Mouse (Mus musculus): Measurements from ENCODE around the gene Fam20a. TPM values are rescaled to one million over a fixed set of nuclear protein-coding genes. Genes with fewer than 3 reads are reported as not detected.
A peak's percentile ranks its signal among the peaks of the same experiment; 100 is the strongest.

Fam20a gene
- polyA plus RNA-seq, 1 experiment from 2014 or later, result 1.1 TPM

GRCm38 (mm10) chr11:109635871-109636395 is 86.1 kb downstream of the Fam20a start:
- H3K4me2 ChIP-seq, result no peak overlapping the region
- H3K9ac ChIP-seq, result no peak overlapping the region
- H3K27ac ChIP-seq, result no peak overlapping the region
- no peak for ATAC-seq
- no peaks in the 10 kb centered on the region for H3K9me3 ChIP-seq (replicated peaks)
- no peak overlapping the region for H3K4me3 ChIP-seq
- H3K27me3 ChIP-seq, result no peaks in the 10 kb centered on the region
- H3K4me1 ChIP-seq, result no peaks in the 10 kb centered on the region
- 78% methylated on average over 6 of the region's 6 CpGs for WGBS
- H3K36me3 ChIP-seq (ENCODE audit: poor library complexity, severe bottlenecking), result no peaks in the 10 kb centered on the region

- Histone ChIP-seq H3K27me3 (no peaks in the 10 kb centered on the region), H3K4me2 (no peak overlapping the region), H3K4me1 (no peaks in the 10 kb centered on the region), H3K27ac (no peak overlapping the region), H3K4me3 (no peak overlapping the region), H3K36me3 (ENCODE audit: poor library complexity, severe bottlenecking) (no peaks in the 10 kb centered on the region), H3K9me3 (replicated peaks) (no peaks in the 10 kb centered on the region), H3K9ac (no peak overlapping the region)
- 84% methylated on average over 9 of the region's 9 CpGs for WGBS
- ATAC-seq, result no peak
Measured at GRCm38 (mm10) chr11:109634928-109635327, 87.2 kb downstream of the Fam20a start.

GRCm38 (mm10) chr11:109629021-109629521 is 93.0 kb downstream of the Fam20a start:
- H3K36me3 ChIP-seq (ENCODE audit: poor library complexity, severe bottlenecking), result no peaks in the 10 kb centered on the region
- no peak overlapping the region for H3K27ac ChIP-seq
- ATAC-seq, result no peak
- no peaks in the 10 kb centered on the region for H3K9me3 ChIP-seq (replicated peaks)
- H3K4me2 ChIP-seq, result no peak overlapping the region
- H3K9ac ChIP-seq, result no peak overlapping the region
- H3K4me1 ChIP-seq, result no peaks in the 10 kb centered on the region
- H3K4me3 ChIP-seq, result no peak overlapping the region
- H3K27me3 ChIP-seq, result no peaks in the 10 kb centered on the region
- 83% methylated on average over 10 of the region's 10 CpGs for WGBS

- Histone ChIP-seq H3K27me3 (no peaks in the 10 kb centered on the region), H3K27ac (no peak overlapping the region), H3K9me3 (replicated peaks) (no peaks in the 10 kb centered on the region), H3K4me1 (no peaks in the 10 kb centered on the region), H3K9ac (no peak overlapping the region), H3K36me3 (ENCODE audit: poor library complexity, severe bottlenecking) (no peaks in the 10 kb centered on the region), H3K4me3 (no peak overlapping the region), H3K4me2 (no peak overlapping the region)
- ATAC-seq, result no peak
- 89% methylated on average over 3 of the region's 3 CpGs for WGBS
Measured at GRCm38 (mm10) chr11:109628099-109628498, 94.0 kb downstream of the Fam20a start.

GRCm38 (mm10) chr11:109627648-109628047 is 94.4 kb downstream of the Fam20a start:
- H3K4me3 ChIP-seq, result no peak overlapping the region
- H3K9ac ChIP-seq, result no peak overlapping the region
- no peak overlapping the region for H3K27ac ChIP-seq
- H3K4me1 ChIP-seq, result 0 out of 2 replicates have a peak, but pooled peaks cover under 1% of the 10 kb centered on the region
- H3K27me3 ChIP-seq, result no peaks in the 10 kb centered on the region
- no peak overlapping the region for H3K4me2 ChIP-seq
- H3K36me3 ChIP-seq (ENCODE audit: poor library complexity, severe bottlenecking), result no peaks in the 10 kb centered on the region
- 87% methylated on average over 4 of the region's 4 CpGs for WGBS
- H3K9me3 ChIP-seq (replicated peaks), result no peaks in the 10 kb centered on the region
- ATAC-seq, result no peak

GRCm38 (mm10) chr11:109623238-109623637 is 98.8 kb downstream of the Fam20a start:
- no peak overlapping the region for H3K4me3 ChIP-seq
- WGBS, result 91% methylated on average over 7 of the region's 7 CpGs
- H3K36me3 ChIP-seq (ENCODE audit: poor library complexity, severe bottlenecking), result no peaks in the 10 kb centered on the region
- no peak for ATAC-seq
- no peak overlapping the region for H3K27ac ChIP-seq
- no peak overlapping the region for H3K9ac ChIP-seq
- 0 out of 2 replicates have a peak, but pooled peaks cover 3% of the 10 kb centered on the region for H3K4me1 ChIP-seq
- no peaks in the 10 kb centered on the region for H3K9me3 ChIP-seq (replicated peaks)
- H3K4me2 ChIP-seq, result no peak overlapping the region
- no peaks in the 10 kb centered on the region for H3K27me3 ChIP-seq

GRCm38 (mm10) chr11:109622518-109623037 is 99.5 kb downstream of the Fam20a start:
- H3K9ac ChIP-seq, result no peak overlapping the region
- no peaks in the 10 kb centered on the region for H3K9me3 ChIP-seq (replicated peaks)
- no peak overlapping the region for H3K27ac ChIP-seq
- H3K4me3 ChIP-seq, result no peak overlapping the region
- no peak for ATAC-seq
- H3K4me1 ChIP-seq, result 0 out of 2 replicates have a peak, but pooled peaks cover 3% of the 10 kb centered on the region
- peak overlapping the region; percentile 7; the same call in 1 of the 2 replicates for H3K4me2 ChIP-seq
- H3K36me3 ChIP-seq (ENCODE audit: poor library complexity, severe bottlenecking), result no peaks in the 10 kb centered on the region
- WGBS, result 45% methylated on average over 15 of the region's 15 CpGs
- no peaks in the 10 kb centered on the region for H3K27me3 ChIP-seq

- no peaks in the 10 kb centered on the region for H3K36me3 ChIP-seq (ENCODE audit: poor library complexity, severe bottlenecking)
- peaks cover 11% of the 10 kb centered on the region for H3K4me1 ChIP-seq
- ATAC-seq, result no peak
- H3K9ac ChIP-seq, result no peak overlapping the region
- no peaks in the 10 kb centered on the region for H3K9me3 ChIP-seq (replicated peaks)
- 16% methylated on average over 2 of the region's 2 CpGs for WGBS
- no peak overlapping the region for H3K27ac ChIP-seq
- H3K4me3 ChIP-seq, result no peak overlapping the region
- H3K27me3 ChIP-seq, result no peaks in the 10 kb centered on the region
- H3K4me2 ChIP-seq, result no peak overlapping the region
Measured at GRCm38 (mm10) chr11:109621183-109621582, 100.9 kb downstream of the Fam20a start.

GRCm38 (mm10) chr11:109620356-109620755 is 101.7 kb downstream of the Fam20a start:
- Histone ChIP-seq H3K27ac (no peak overlapping the region), H3K4me2 (no peak overlapping the region)
- 85% methylated on average over 6 of the region's 6 CpGs for WGBS

More at GRCm38 (mm10) chr11:109620356-109620755, 101.7 kb downstream of the Fam20a start:
- H3K9me3 ChIP-seq (replicated peaks), result no peaks in the 10 kb centered on the region
- no peaks in the 10 kb centered on the region for H3K36me3 ChIP-seq (ENCODE audit: poor library complexity, severe bottlenecking)
- no peak for ATAC-seq
- no peak overlapping the region for H3K4me3 ChIP-seq
- no peak overlapping the region for H3K9ac ChIP-seq
- no peaks in the 10 kb centered on the region for H3K27me3 ChIP-seq
- peaks cover 12% of the 10 kb centered on the region for H3K4me1 ChIP-seq

Other genes starting within 250 kb of the Fam20a start
- gene Arsg, start 248.9 kb downstream of the Fam20a start, polyA plus RNA-seq (2015; fragmentation: Nextera tagmentation; extraction: Ambion mirVana), result 3.4 and 5.4 TPM in 2 replicates
- 3.6 and 5.0 TPM in 2 replicates for gene Slc16a6, start 248.7 kb downstream of the Fam20a start, polyA plus RNA-seq (2015; fragmentation: Nextera tagmentation; extraction: Ambion mirVana)
- 8.8 and 10.7 TPM in 2 replicates for gene Wipi1, start 110.3 kb downstream of the Fam20a start, polyA plus RNA-seq (2015; fragmentation: Nextera tagmentation; extraction: Ambion mirVana)
- gene Prkar1a, start 72.9 kb downstream of the Fam20a start, polyA plus RNA-seq (2015; fragmentation: Nextera tagmentation; extraction: Ambion mirVana), result 403 and 426 TPM in 2 replicates
- gene 1700012B07Rik, start 105.8 kb upstream of the Fam20a start, polyA plus RNA-seq (2015; fragmentation: Nextera tagmentation; extraction: Ambion mirVana), result not detected in 2 replicates